Mouse (Mus musculus) NIH3T3 (cell line): ENCODE results near the gene Fau.
A peak's percentile ranks its signal among the peaks of the same experiment; 100 is the strongest.

Experiments used
- DNase-seq: peaks from one replicate; pipeline ENCODE4 v3.0.0-alpha.2; 2012; ENCODE audit warnings: low read depth

Gene Fau

DNA sequence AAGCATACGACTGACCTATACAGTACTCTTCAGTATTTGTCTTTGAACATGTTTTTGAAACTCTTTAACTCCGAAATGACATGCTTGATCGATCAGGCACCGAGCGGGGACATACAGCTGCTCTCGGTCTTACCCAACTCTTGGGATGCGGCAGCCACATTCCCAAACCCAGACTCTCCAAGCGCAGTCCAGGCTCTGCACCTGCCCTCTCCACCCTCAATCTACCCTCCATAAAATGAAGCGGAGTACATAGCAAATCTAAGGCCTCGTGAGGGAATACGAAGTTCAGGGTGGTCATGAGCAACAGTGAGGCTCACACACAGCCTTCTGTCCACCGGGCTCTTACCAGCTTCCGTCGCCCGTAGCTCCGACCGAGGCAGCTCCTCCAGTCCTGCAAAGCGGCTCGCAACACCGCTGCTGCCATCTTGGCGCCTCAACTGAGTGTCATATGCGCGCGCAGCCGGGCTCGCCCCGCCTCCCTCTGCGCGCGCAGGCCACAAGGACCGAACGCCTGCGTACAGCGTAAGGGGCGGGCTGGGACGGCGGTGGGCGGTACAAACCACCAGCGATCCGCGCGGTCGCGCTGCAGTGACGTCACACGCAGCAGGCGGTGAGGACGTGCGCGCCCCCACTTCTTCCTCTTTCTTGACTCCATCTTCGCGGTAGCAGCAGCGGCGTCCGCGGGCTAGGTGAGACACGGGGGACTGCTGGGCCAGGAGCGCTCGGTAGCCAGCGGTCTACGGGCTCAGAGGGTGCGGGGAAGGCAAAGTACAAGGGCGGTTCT lies at the start of gene Fau, which contains the start of gene Mrpl49:
Gene Fau, plus strand, starts transcription at position 532 of the 784 bp plus-strand sequence.
Gene Mrpl49, minus strand, starts transcription at position 473 of the 784 bp plus-strand sequence.
- peak; percentile 100 for DNase-seq

DNA sequence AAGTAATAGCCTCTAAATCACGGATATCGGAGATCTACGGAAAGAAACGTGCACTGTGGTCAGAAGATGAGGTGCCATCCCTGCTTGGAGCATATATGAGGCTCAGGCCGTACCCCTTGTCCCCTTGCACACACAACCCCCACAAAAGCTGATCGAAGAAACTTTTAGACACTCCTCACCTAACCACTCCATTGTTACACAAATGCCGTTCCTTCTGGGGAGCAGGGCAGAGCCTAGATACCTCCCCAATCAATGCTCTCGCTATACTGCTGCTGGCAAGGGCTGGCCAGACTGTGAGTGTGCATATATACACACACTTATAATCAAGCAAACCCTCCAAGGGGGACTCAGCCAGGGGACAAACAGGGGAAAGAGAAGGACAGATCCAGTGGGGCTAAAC lies 48.5 kb upstream of the Fau start:
- DNase-seq, result no peak

GRCm38 (mm10) chr19:6013691-6014090 lies 44.0 kb upstream of the Fau start:
- DNase-seq, result no peak

- peak; percentile 81 for DNase-seq
These were observed 42.6 kb upstream of the Fau start for GRCm38 (mm10) chr19:6014991-6015510.

DNA sequence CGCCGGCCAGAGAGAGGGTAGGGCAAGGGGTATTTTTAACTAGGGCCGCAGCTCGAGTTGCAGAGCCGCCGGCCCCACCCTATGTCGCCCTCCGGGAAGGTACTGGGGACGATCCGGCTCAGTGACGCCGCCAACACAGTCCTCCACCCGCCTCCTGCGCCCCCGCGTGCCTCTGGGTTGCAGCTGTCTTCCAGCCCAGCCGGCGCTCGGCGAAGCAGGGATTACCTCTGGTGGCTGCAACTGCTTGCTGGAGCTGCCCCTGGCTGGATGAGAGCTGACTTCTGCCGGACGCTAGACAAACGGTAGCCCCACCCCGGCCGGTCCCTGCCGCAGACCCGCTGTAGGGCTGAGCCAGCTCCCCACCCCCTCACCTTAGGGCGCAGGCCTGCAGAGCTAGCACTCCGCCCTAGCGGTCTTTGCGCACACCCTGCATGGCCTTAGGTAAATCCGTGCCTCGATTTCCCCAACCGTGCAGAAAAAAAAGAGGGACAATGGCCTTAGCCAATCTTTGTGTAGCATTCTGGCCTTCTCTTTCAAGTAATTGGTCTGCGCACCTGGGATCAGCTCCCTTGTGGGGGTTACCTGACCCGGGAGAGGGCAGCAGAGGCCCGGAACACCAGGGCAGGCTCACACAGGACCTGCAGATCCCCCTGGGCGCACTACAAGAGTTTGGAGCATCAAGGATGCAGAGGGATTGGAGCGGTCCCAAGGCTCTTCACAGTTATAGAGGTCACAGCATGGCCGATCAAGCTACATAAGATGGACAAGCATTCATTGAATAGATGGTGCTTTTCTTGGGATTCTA lies 41.9 kb upstream of the Fau start, which contains the start of gene Capn1:
Gene Capn1, minus strand, starts transcription at position 387 of the 805 bp plus-strand sequence.
- DNase-seq, result peak; percentile 82

- DNase-seq, result peak; percentile 66
These were observed 41.1 kb upstream of the Fau start for GRCm38 (mm10) chr19:6016532-6016931.

DNA sequence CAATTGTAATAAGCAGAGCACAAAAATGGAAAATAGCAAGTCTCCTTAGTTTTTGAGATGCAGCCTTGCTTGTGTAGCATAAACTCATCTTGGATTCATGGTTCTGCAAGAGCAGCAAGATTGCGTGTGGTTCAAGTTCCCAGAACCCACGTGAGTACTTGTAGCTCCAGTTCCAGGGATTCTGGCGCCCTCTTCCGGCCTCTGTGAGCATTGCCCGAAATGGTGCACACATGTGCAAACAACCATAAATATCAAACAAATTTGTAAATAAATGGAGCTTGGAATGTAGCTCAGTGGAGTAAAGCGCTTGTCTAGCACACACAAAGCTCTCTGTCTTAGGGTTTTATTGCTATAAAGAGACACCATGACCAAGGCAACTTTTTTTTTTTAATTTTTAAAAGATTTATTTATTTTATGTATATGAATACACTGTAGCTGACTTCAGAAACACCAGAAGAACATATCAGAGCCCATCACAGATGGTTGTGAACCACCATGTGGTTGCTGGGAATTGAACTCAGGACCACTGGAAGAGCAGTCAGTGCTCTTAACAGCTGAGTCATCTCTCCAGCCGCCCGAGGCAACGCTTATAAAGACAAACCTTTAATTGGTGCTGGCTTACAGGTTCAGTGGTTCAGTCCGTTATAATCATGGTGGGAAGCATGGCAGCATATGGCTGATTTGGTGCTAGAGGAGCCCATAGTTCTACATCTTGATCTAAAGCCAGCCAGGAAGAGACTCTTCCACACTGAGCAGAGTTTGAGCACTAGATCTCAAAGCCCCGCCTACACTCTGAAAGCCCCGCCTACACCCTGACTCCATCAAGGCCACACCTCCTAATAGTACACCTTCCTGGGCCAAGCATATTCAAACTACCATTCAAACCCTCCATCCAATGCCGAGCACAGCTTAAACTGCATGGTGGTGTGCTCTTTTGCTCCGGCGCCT lies 39.2 kb upstream of the Fau start:
- peak; percentile 97 for DNase-seq

GRCm38 (mm10) chr19:6020276-6020675 lies 37.4 kb upstream of the Fau start:
- peak; percentile 66 for DNase-seq

- no peak for DNase-seq
These were observed 34.6 kb upstream of the Fau start for GRCm38 (mm10) chr19:6023059-6023458.

DNA sequence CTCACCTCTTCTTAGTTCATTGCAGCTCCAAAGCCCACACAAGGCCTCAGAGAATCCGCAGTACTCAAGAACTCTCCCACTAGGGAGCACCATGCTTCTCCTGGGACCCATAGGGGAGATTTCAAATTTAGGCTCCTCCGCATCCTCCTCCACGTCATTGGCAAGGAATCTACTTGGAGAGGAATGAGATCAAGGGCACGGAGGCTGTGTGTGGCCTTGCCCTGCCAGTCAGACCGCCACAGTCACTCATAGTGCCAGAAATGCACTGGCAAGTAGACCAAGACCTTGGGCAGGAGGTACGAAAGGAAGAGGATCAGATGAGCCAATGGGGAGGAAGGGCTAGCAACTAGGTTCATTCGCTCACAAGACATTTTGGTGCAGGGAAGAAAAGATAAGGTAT lies 33.7 kb upstream of the Fau start:
- no peak for DNase-seq

DNA sequence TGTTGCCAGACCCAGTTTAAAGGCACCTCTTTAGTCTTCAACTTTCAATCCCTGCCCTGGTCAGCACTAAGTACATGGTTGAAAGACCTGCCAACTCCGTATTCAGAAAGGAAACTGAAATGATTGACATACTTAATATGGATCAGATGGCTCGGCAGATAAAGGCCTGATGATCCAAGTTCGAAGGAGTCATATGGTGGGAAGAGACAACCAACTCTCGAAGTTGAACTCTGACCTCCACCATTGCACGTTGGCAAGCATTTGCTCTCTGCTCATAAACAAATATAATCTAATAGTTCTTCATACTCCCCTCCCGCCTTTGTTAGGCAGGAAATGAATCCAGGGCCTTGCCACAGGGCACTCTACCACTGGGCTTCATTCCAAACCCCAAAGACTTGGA lies 28.7 kb upstream of the Fau start:
- peak; percentile 82 for DNase-seq

DNA sequence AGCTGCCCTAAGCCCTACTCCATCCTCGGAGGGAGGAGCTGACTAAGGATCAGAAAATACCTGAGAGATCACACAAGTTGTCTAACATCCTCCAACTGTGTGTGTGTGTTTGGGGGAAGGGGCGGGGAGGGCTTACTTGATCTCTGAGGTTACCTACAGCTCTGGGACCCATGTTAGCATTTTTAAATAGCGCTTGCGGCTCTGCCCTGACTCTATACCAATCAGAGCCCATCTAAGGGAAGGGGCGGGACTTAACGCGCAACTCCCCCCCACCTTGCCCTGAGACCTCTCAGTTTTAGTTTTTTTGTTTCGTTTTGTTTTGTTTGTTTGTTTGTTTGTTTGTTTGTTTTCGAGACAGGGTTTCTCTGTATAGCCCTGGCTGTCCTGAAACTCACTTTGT lies 28.2 kb upstream of the Fau start:
- no peak for DNase-seq

GRCm38 (mm10) chr19:6030520-6031280 lies 26.9 kb upstream of the Fau start:
- DNase-seq, result peak; percentile 42

DNA sequence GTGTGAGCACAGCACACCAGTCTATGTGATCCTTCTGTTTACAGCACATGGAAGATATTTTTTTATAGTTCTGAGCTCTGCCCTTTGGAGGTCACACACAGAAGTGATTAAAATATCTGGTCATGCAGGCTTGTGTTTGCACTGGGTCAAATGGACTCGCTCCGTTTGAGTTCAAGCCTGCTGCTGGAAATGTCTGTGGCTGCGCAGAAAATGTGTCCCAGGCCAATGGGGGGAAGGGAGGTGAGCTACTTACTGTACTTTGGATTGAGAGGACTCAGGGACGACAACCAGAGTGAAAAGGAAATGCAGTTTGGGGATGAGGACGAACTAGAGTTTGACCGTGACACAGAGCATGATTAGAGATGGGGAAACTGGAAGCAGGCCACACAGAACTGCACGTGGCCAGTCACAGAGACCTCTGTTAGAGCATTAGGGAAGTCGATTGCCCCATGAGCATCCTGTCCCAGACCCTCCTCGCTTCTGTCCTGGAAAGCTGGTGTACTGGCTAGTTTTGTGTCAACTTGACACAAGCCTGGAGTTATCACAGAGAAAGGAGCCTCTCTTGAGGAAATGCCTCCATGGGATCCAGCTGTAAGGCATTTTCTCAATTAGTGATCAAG lies 21.6 kb upstream of the Fau start:
- DNase-seq, result no peak

DNA sequence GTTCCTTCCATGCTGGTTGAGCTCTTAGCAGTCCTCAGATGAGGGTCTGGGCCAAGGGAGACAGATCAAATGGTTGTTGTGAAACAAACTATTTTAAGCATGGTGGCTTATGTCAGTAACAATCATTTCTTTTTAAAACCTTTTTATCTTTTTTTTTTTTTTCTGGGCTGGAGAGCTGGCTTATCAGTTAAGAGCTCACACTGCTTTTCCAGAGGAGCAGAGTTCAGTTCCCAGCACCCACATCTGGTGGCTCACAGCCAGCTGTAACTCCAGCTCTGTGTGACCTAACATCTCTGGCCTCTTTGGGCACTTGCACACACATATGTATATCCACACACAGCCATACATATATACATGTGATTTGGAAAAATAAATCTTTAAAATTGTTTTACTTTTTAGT lies 19.9 kb upstream of the Fau start:
- no peak for DNase-seq

DNA sequence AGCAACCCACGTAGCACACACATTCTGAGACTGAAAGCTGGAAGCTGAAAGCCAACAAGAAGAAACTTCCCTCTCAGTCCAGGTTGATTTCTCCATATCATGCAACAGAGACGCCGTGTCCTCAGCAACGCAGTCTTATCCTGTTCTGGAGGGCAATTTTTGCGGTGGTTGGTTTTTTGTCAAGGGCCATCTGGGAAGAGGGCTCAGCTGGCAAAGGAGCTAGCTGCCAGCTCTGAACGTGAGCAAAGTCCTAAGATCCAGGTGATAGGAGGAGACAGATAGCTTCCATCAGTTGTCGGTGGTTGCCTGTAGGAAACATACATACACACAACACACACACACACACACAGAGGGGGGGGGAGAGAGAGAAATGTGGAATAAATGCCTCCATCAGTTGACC lies 19.3 kb upstream of the Fau start:
- no peak for DNase-seq

DNA sequence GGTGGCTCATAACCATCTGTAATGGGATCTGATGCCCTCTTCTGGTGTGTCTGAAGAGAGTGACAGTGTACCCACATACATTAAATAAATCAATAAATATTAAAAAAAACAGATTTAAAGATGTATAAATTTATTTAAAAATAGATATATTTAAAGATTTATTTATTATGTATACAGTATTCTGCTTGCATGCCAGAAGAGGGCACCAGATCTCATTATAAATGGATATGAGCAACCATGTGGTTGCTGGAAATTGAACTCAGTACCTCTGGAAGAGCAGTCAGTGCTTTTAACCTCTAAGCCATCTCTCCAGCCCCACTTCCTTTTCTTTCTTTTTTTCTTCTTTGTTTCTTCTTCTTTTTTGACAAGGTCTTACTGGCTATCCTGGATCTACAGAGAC lies 17.6 kb upstream of the Fau start:
- DNase-seq, result peak; percentile 43

- no peak for DNase-seq
These were observed 15.4 kb upstream of the Fau start for GRCm38 (mm10) chr19:6042293-6042692.

- peak; percentile 81 for DNase-seq
These were observed 13.5 kb upstream of the Fau start for GRCm38 (mm10) chr19:6044102-6044501.
